Mouse (Mus musculus): ENCODE measurements around the gene Asic2.

DNA sequence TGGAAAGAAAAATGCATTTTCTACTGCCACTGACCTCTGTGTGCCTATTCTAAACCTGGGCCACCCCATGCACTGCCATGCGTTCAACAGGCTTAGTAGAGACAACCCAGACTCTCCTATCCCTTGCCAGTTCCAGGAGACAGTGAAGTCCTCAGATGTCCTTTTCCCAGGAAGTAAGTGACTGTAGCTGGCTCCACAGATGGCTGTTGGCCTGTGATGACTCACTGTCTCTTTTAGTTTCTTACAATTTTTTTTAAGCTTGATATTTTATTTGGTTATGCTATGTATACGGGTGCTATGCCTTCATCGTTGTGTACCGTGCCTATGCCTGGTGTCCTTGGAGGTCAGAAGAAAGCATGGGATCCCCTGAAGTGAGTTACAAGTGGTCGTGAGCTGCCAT, 370.7 kb downstream of the Asic2 start:
- TF ChIP-seq GATA1 (IDR thresholded peaks at IDR 0.05; ENCODE audit: low read length) (no peak), TAL1 (IDR thresholded peaks at IDR 0.05; ENCODE audit: low read length) (no peak)
